Mouse (Mus musculus): ENCODE results near the gene Ptpdc1.

Ptpdc1 gene

DNA sequence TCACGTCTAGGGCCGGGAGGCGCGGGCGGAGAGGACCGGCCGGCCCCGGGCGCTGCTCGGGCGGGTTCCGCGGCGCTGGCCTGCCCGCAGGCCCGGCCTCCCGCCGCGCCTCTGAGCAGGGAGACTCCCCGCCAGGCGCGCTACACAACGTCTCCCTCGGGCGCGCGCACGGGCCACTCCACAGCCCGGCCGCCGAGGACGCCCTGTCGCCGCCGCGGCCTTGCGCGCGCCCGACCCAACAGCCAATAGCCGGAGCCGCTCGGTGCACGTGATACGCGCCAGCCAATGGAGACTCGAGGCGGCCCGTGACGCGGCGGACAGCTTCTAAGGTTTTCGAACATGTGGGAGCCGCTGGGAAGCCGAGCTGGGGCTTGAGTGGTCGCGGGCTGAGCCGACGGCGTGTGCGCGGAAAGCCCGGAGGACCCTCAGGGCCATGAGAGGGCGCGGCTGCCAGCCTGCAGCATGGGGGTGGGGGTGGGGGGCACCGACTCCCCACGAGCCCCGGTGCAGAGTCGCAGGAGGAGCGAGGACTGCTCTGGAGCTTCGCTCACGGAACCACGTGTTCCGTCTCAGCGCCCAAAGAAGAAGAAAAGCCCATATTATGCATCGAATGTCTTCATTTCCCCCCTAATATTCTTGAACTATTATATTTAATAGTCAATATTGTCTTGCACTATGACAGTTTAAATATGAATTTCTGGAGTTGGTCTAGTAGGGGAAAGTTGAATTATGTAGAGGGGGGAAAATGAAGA, at the start of gene Ptpdc1:
TSS of gene Ptpdc1 (minus strand) at position 232 of the 752 bp plus-strand sequence.
- peak; percentile 65 for DNase-seq (ENCODE audit: low read depth, low spot score)

DNA sequence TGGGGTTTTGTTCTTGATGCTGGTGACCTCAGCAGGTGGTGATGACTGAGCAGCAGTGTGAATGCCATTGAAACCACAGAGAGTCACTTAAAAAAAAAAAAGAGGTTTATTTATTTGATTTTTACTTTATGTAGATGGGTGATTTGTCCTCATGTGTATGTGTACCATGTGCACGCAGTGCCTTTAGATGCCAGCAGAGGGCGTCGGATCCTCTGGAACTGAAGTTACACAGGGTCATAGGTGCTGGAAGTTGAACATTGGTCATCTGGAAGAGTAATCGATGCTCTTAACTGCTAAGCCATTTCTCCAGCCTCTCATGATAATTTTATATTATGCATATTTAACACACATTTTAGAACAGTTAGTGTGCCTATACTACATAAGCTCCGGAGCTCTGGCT, 49.1 kb upstream of the Ptpdc1 start:
- no peak for DNase-seq (ENCODE audit: low read depth, low spot score)

DNA sequence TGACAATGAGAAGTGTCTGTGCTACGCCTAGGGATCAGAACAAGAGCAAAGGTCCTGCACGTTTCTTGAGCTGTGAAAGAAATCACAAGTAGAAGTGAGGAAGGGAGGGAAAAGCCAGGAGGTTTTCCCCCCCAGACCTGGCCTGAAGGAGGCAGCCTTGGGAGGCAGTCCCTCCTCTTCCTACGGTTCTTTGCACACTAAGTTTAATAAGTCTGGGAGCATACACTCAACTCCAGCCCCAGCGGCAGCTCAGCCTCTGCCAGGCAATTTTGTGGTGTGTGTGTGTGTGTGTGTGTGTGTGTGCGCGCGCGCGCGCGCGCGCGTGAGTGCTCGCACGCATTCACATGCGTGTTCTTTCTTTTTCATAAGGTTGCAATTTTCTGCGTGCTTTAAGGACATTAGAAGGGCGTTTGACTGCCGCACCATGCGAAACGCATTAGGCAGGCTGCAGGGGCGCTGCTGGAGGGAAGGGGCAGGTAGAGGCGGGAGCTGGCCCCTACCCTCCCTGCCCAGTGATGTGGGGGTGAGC, 46.9 kb upstream of the Ptpdc1 start:
- no peak for DNase-seq (ENCODE audit: low read depth, low spot score)

DNA sequence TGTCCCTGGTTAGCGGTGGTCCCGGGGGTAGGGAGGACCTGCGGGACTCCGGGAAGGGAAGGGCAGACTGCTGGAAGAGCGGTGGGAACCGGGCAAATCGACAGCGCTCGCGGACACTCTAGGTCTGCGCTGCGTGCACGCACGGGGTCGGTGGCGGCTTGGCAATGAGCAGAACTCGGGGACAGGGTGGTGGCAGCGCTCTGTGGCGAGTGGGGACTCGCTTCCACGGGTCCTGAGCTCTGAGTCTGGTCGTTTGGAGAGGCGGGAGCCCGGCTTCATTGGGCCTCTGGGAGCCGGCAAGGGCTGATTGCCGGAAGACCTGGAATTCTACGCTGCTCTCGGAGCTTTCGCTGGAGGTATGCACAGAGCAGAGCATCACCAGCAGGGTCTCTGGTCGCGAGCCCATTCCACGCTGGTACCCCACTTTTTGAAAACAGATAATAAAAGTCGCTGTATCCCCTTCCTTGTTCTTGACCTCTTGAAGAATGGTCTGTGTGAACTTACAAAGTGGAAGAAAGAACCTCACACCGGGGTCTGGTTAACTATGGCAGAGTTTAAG, 43.6 kb upstream of the Ptpdc1 start:
- DNase-seq (ENCODE audit: low read depth, low spot score), result no peak

DNA sequence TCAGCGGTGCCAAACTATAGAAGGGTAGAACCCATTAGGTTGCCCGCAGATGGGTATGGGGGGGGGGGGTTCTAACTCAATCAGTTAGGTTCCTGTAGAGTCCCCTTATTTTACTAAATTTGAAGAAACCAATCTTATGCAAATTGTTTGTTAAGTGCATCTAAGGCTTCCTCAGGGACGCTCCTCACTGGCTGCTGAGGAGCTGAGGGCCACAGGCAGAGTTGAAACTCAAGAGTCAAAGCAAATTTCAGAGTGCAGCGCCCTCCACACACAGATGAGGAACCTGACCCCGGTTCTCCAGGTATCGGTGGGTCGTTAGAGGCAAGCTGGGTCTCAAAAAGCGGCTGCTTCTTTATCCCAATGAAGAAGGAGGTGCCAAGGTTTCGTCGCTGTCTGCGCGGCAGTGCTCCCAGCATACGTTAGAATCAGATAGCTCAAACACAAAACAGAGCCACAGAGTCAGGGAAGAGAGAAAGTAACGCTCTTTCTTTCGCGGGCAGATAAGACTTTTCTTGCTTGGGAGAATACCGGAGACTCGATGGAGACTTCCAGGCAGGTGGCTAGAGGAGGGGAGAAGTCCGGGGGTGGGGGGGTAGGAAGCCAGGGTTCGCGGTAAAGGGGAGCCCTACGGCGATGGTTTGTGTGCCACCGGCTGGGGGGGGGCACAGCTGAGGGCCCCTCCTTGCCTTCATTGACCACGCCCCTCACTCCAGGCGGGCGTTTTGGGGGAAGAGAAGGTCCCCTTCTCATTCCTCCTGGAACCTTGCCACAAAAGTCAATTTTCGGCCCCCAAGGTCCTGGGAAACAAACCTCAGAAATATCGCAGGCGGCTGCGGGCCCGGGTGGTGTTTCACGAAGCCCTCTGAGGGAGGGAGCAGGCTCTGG, 42.9 kb upstream of the Ptpdc1 start:
- DNase-seq (ENCODE audit: low read depth, low spot score), result no peak

DNA sequence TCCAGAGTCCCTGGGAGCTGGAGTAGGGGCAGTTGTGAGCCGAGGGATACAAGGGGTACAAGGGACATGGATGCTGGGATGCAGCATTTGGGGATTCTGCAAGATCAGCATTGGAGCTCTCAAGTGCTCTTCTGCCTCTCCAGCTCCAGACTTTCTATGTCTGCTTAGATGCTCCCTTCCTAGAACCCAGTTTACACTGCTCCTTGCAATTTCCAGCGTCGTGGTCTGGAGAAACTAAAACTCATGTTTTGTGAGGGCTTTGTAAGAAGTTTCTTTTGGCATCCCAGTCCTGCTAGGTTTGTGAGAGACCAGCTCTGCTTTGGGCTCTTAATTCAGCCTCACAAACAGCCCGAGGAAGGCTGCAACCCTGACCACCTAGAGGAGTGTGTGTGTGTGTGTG, 42.0 kb upstream of the Ptpdc1 start:
- DNase-seq (ENCODE audit: low read depth, low spot score), result no peak

DNA sequence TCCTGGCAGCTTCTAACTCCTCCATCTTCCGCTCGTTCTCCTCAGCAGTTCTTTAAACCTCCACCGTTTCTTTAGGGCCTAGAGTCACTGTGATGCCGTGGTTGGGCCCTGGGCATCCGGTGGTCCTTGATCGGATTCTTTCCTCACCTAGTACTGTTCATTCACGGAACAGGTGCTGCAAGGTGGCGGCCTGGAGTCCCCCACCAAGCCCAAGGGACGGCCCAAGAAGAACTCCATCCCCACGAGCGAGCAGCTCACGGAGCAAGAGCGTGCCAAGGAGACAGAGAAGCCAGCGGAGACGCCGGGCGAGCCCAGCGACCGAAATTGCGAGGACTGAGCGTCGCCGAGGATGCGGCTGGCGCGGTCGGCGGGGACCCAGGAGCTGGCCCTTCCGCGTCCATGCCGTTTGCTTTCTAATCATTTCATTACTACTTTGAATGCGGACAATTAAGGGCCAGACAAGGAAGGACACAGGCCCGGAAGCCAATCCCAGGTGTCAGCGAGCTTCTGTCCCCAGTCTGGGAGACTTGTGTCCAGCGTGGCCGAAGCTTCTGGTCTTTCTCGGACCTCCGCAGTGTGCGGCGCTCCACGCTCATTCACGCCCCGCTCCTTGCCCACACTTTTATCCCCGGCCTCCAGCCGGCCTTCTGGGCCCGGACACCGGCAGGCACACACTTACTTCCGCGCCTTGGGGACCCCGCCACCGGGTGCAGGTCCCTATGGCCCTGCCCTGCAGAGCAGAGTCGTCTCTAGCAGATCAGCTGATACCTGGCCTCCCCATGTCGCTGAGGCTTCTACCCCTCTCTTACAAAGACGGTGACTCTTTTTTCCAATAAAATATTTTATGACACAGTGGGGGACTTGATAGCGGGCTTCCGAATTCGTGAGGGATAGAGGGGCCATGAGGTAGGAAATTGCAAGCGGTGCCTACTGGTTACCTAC, 40.5 kb upstream of the Ptpdc1 start:
- DNase-seq (ENCODE audit: low read depth, low spot score), result no peak

DNA sequence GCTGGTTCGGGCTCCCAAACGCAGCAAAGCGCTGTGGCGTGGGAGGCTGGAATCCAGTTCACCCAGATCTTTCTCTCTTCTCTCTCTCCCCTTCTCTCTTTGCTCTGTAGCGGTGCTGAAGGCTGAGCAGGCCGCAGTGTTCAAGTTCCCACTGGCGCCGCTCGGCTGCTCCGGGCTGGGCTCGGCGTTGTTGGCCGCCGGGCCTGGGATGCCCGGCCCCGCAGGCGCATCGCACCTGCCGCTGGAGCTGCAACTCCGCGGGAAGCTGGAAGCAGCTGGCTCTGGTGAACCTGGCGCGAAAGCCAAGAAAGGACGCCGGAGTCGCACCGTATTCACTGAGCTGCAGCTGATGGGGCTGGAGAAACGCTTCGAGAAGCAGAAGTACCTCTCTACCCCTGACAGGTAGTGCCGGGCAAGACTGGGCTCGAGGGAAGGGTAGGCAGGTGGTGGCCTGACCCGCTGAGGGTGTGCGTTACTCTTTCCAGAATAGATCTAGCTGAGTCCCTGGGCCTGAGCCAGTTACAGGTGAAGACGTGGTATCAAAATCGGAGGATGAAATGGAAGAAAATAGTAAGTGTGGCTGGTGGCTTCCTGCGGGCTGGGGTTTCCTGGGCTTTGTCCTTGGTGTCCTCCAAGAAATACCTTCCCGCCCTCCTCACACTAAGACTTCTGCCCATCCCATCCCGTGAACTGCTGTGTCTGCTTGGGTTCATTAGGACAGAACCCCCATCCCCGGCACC, 39.6 kb upstream of the Ptpdc1 start:
- no peak for DNase-seq (ENCODE audit: low read depth, low spot score)

DNA sequence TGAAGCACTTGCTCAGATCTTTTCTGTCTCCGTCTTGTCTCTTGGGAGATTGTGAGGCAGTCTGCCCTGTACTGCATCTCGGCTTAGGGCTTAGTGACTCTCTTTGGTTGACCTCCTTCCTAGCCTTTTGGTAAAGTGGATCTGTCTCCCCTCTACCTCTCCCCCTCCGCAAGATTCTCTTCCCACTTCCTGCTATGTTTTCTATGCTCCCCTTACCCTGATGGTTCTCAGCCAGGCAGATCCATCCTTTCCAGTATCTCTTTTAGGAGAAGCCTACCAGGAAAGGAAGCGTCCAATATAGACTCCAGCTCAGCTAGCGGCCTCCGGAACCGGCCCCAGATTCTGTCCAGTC, 38.5 kb upstream of the Ptpdc1 start:
- DNase-seq (ENCODE audit: low read depth, low spot score), result no peak

DNA sequence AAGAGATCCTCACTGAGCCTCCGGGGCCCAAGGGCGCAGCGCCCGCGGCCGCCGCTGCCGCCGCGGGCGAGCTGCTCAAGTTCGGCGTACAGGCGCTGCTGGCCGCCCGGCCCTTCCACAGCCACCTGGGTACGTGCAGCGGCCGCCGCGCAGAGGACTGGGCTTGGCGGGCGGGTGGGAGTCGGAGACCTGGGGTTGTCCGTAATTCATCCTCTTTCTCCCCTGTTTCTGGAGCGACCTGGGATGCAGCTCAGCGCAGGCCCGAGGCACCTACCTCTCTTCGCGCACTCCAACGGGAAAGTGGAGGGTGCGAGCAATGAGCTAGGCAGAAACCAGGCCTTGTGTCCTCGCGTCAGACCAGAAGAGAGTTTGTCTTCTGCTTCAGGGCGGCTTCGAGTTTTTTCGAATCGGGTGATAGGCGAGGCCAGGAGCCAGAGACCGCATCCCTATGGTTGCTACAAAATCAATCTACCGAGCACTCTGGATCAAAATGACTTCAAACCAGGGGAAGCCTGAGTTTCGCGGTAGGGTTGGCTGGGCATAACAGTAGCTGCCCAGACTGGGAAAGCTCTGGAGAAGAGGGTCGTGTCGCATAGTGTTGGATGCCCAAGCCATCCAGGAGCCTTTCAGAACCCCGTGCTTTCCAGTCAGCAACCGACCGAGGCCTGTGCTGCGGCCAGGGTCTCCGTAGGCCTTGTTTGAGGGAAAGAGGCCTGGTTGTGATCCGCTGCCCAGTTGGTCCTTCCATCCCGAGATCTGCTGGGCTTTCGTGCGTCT, 37.9 kb upstream of the Ptpdc1 start:
- DNase-seq (ENCODE audit: low read depth, low spot score), result no peak

DNA sequence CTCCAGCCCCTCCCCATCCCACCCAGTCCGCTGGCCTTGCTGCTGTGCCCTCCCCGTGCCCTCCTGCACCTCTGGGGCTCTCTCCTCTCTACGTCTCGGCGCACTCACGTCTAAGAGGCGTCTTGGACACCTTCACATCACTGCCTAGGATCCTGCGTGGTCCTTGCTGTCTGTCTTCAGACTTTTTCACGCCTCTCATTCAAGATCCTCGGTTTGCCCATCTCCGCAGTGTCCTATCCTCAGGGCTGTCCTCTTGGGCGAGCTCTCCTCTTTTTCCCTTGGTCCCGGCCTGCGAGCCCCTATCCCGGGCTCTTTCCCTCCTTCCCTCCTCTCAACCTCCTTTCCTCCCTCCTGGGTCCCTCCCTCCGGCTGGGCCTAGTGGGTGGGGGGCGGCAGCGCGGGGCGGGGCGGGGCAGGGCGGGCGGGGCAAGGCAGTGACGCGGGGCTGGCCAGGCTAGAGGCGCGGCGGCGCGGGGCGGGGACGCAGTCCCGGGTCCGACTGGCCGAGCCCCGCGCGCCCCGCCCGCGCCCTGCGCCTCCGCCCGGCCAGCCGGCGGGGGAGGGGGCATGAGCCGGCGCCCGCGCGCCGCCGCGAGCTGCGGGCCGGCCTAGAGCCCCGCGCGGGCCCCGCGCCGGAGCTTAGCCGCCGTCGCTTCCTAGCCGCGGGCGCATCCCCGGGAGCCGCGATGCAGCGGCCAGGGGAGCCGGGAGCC, 37.1 kb upstream of the Ptpdc1 start, which contains the start of gene Barx1:
TSS of gene Barx1 (plus strand) at position 568 of the 713 bp plus-strand sequence.
- no peak for DNase-seq (ENCODE audit: low read depth, low spot score)

DNA sequence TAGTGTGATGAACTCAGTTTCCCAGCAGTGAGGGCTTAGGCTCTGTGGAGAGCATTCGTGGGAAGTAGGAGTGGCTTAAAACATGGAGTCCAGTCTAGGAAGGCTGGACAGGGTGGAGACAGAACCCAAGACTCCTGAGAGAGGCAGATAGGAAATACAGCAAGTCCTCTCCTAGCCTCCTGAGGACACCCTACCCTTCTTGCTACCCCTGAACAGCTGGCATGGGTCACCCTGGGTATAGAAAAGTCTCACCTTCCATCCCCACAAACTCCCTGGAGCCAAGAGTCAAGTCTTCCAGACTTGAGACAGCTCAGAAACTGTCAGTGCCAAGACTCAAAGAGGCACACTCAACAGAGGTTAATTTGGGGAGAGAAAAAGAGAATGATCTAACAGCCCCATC, 36.1 kb upstream of the Ptpdc1 start:
- no peak for DNase-seq (ENCODE audit: low read depth, low spot score)

DNA sequence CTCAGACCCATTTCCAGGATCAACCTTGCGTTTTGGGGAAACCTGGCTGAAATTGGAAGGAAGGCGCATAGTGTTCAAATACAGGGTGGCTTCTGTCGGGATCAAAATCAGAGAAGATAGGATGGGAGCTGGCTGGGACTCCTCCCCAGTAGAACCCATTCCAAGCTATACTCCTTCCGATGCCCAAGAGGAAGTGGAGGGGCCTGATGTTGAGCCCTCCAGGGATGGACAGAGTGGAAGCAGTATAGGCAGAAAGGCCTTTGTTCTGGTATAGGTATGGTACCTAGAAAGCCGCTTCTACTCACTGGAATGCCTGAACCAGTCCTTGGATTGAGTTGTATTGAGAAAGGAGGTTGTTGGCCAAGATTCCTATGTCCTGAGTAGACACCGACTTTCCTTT, 35.3 kb upstream of the Ptpdc1 start:
- no peak for DNase-seq (ENCODE audit: low read depth, low spot score)

DNA sequence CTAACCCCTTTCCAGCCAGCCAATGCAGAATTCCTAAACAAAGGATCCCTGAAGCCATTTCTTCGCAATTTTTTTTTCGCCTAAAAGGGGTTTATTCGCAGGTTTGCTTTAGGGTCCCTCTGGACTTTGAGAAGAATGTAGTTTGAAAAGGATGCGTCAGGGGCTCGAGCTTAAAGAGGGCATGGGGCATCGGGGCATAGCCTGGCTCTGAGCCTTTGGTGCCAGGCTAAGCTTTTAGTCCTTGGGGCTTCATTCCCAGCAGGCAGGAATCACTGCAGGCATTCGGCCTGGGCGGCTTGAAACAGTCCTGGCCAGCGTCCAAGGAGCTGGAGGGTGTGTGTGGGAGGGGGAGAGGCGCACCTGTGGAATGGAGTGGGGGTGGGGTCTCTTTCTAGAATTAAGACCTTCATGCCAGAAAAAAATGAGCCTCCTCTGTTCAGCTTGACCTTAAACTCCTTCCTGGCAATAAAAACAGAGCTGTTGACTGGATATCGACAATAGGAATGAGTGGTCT, 34.8 kb upstream of the Ptpdc1 start:
- no peak for DNase-seq (ENCODE audit: low read depth, low spot score)

DNA sequence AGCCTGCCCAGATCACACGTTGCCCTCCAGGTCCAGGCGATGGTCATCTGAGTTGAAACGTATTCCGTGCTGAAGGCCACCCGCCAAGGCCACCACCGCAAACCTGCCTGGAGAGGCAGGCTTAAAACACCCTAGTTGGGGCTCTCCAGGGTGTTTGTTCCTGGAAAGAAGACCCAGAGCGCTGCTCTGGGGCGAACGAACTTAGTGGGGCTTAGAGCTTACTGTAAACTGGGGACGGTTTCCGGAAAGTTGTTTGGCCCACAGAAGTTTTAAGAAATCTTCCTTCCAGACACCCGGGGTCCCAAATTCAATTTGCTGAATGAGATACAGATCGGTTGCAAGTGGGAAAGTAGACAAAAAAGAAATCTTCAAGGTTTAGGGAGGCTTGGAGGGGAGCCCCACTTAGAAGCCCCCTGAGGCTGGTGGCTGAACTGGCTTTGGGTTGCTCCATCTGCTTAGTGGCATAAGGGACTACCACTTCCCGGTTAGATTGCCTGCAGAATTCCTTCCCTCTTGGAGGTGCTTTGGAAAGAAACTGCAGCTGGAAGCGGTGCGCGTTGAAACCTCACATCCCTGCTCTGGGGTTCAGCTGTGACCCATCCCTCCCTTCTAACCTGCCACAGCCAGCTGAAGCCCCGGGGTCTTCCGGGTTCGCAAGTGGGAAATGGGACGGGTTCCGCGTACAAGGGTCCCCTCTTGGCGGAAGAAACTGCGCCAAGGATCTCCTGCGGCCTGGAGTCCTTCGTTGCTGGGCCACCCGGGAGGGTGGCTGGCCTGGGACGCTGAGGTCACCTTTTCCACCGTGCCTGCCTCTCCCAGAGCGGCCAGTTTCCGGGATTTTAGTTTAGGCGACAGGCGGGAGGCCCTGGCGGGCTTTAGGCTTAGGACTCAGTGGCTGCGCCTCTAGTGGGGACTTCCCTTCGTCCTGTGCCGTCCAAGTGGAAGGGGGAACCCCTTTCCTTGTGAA, 34.1 kb upstream of the Ptpdc1 start:
- no peak for DNase-seq (ENCODE audit: low read depth, low spot score)

DNA sequence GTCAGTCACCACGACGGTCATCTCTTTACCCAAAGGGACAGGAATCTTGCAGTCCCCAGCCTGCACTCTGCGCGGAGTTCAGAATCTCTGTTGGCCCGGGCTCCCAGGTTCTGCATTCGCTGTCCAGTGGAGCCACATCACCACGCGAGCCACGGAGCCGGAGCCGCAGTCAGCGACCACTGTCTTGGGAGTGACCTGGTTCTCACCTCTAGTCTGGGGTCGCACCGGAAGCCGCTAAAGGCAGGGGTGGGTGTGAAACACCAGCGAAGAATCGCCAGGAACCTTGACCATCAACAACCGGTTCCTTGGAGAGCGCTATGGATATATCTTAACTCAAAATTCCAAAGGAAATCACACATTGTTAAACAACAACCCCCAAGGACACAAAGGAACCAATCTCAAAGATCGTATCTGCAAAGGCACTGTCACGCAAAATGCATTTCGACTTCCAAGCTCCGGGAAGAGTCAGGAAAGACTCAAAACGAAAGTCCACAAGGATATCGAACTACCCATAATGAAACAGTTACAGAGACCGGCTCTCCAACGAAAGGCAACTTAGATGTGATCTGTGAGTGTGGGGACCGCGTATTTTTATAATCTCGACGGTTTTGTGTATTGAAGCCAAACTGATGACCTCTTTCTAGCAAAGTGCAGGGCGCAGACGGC, 33.3 kb upstream of the Ptpdc1 start:
- no peak for DNase-seq (ENCODE audit: low read depth, low spot score)

DNA sequence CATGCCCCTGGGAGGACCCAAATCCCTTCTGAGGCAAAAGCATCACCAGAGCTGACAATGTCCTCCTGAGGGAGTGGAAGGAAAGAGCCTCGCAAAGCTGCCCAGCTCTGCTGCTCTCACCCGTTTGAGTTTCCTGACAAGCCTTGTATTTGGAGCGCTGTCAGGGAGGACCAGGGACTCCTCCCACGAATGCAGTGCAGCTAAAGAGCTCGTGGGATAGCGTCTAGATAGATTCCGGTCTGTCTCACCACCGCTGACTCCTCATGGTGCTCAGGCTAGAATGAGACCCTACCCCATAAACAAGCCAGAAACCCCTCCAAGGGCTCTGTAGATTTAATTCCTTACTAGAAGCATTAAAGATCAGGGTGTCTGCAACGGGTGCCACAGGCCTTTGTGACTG, 32.3 kb upstream of the Ptpdc1 start:
- DNase-seq (ENCODE audit: low read depth, low spot score), result no peak
